Mouse (Mus musculus) activated CD4-positive, CD25-positive, alpha-beta regulatory T cell, adult 9 weeks (primary cell): ENCODE results near the gene Bud31. TPM values are rescaled to one million over a fixed set of nuclear protein-coding genes. Genes with fewer than 3 reads are reported as not detected.

Experiments
- polyA plus RNA-seq: library from polyadenylated mRNA; unstranded; fragments of 100-300 nt; shearing (Covaris generic); gene quantifications from one replicate; pipeline ENCODE4 v1.2.1, GENCODE M21; 2017

The Bud31 gene
- polyA plus RNA-seq: 212 TPM

GRCm38 (mm10) chr5:145139571-145140519, at the start of gene Bud31, which contains the start of gene Pdap1:
Gene Bud31 (plus strand): TSS chr5:145140362.
Gene Pdap1 (minus strand): TSS chr5:145140238.

GRCm38 (mm10) chr5:145114071-145114605, 26.0 kb upstream of the Bud31 start, which contains the start of gene Arpc1b:
Gene Arpc1b (plus strand): TSS chr5:145114215.

DNA sequence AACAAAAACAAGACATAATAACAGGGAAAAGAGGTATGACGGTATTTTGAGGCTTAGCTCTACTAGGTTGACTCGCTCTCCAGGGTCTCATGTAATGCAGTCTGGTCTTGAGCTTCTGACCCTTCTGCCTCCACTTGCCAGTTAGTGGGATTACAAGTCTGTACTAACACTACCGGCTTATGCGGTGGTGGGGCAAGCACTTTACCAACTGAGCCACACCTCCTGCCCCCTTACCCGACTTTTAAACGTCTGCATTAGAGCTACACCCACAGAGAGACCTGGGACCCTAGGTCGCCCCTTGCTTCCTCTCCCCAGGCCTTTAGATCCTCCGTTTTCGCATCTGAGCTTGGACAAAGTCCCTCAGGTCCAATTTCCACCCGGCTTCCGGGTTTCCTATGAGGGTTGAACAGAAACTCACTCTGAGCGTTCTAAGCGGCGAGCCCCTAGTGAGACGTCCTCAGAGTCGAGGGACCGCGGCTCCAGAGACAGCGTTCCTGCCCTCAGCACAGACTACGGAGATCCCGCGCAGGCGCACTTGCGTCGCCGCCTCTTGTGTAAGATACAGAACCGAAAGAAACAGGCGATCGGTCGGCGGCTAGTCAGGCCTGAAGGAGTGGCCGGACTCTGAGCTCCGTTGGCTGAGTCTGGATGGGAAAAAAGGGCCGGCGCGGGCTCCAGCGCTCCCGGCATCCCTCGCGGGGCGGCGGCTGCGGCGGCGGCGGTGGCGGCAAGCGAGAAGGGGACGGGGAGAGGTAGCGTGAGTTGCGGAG, 26.6 kb downstream of the Bud31 start, which contains the start of the genes Ptcd1 and Cpsf4:
TSS of gene Ptcd1 (minus strand) at position 573 of the 770 bp plus-strand sequence.
TSS of gene Cpsf4 (plus strand) at position 678 of the 770 bp plus-strand sequence.

DNA sequence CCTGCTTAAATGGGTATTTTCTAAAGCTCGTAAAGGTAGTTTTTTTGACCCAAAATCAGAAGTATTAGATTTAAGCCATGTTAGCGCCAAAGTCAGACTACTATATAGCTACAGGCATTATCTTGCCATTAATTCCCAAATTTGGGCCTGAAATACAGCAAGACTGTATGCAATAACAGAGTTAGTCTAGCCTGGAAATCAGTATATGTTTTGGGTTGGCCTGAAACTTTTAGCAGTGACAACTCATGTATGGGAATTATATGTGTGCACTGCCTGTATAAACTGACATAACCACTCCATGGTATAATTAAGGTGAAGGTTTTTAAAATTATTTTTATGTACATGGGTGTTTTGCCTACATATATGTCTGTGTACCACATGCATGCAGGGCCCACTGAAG, 51.8 kb downstream of the Bud31 start, which contains the start of gene Atp5j2:
TSS of gene Atp5j2 (minus strand) at position 101 of the 400 bp plus-strand sequence.

Other genes with a start within 250 kb of the Bud31 start
- gene Smurf1, start 174.5 kb upstream of the Bud31 start, polyA plus RNA-seq: 3.2 TPM
- gene Gm4871, start 107.6 kb upstream of the Bud31 start, polyA plus RNA-seq: not detected
- not detected for gene 1700018F24Rik, start 97.4 kb upstream of the Bud31 start, polyA plus RNA-seq
- 87.7 TPM for gene Arpc1a, start 56.5 kb upstream of the Bud31 start, polyA plus RNA-seq
- gene Kpna7, start 56.3 kb upstream of the Bud31 start, polyA plus RNA-seq: not detected
- 1,374 TPM for gene Arpc1b, start 26.1 kb upstream of the Bud31 start, polyA plus RNA-seq
- 62.8 TPM for gene Pdap1, start 124 bp upstream of the Bud31 start, polyA plus RNA-seq
- 28.9 TPM for gene Ptcd1, start 26.7 kb downstream of the Bud31 start, polyA plus RNA-seq
- 34.3 TPM for gene Cpsf4, start 26.9 kb downstream of the Bud31 start, polyA plus RNA-seq
- 479 TPM for gene Atp5j2, start 51.7 kb downstream of the Bud31 start, polyA plus RNA-seq
- 25.8 TPM for gene Zkscan14, start 61.5 kb downstream of the Bud31 start, polyA plus RNA-seq
- gene Zkscan5, start 64.2 kb downstream of the Bud31 start, polyA plus RNA-seq: 8.3 TPM
- gene Zfp655, start 91.4 kb downstream of the Bud31 start, polyA plus RNA-seq: 54.7 TPM
- 0.83 TPM for gene Zscan25, start 140.1 kb downstream of the Bud31 start, polyA plus RNA-seq
- not detected for gene Cyp3a57, start 204.9 kb downstream of the Bud31 start, polyA plus RNA-seq